Mouse (Mus musculus) midbrain, embryonic 12.5 days (tissue): ENCODE data around the gene Arap1. TPM values are rescaled to one million over a fixed set of nuclear protein-coding genes. Genes with fewer than 3 reads are reported as not detected.
A peak's percentile ranks its signal among the peaks of the same experiment; 100 is the strongest.

Source experiments
- ATAC-seq: fragments of 200-750 bp; cut with Nextera tagmentation; 2 replicates; pipeline ENCODE4 v1.8.0; 2017; ENCODE audit warnings: low read depth, moderate TSS enrichment, moderate library complexity; ENCODE audit not compliant: low FRiP score
- H3K27ac ChIP-seq: fragments of 300-500 bp; sonication (generic); replicated peaks from 2 replicates; pipeline ENCODE4 v1.5.1; 2016; ENCODE audit warnings: mild to moderate bottlenecking
- H3K27me3 ChIP-seq: fragments of 300-500 bp; sonication (generic); 2 replicates; pipeline ENCODE4 v1.6.1; 2016; ENCODE audit warnings: mild to moderate bottlenecking
- H3K36me3 ChIP-seq: fragments of 300-500 bp; sonication (generic); 2 replicates; pipeline ENCODE4 v1.6.1; 2016
- H3K4me1 ChIP-seq: fragments of 300-500 bp; sonication (generic); 2 replicates; pipeline ENCODE4 v1.6.1; 2016
- H3K4me2 ChIP-seq: fragments of 300-500 bp; sonication (generic); replicated peaks from 2 replicates; pipeline ENCODE4 v1.6.1; 2016; ENCODE audit warnings: mild to moderate bottlenecking, moderate library complexity
- H3K4me3 ChIP-seq: fragments of 300-500 bp; sonication (generic); 2 replicates; pipeline ENCODE4 v1.5.1; 2016; ENCODE audit warnings: mild to moderate bottlenecking
- H3K9ac ChIP-seq: fragments of 300-500 bp; sonication (generic); replicated peaks from 2 replicates; pipeline ENCODE4 v1.6.1; 2016; ENCODE audit warnings: mild to moderate bottlenecking, moderate library complexity
- H3K9me3 ChIP-seq: fragments of 300-500 bp; sonication (generic); 2 replicates; pipeline ENCODE4 v1.6.1; 2016; ENCODE audit warnings: mild to moderate bottlenecking
- WGBS: fragments of 180-500 bp; shearing (Covaris S2); methylation state at CpG from one replicate; pipeline ENCODE4 v1.1.7; 2016; 5-methylcytosine and 5-hydroxymethylcytosine counted together
- polyA plus RNA-seq: library from polyadenylated mRNA; unstranded; fragments of >200 nt; fragmentation: Nextera tagmentation; extraction: Ambion mirVana; gene quantifications from 2 replicates; pipeline ENCODE4 v1.2.1, GENCODE M21; 2016

The Arap1 gene
- polyA plus RNA-seq, 1 experiment from 2014 or later: 15.0 TPM

GRCm38 (mm10) chr7:101316591-101317001, 31.3 kb upstream of the Arap1 start:
- Histone ChIP-seq H3K9me3 (no peaks in the 10 kb centered on the region), H3K27me3 (peaks cover 43% of the 10 kb centered on the region), H3K4me2 (no peak overlapping the region), H3K27ac (no peak overlapping the region), H3K9ac (no peak overlapping the region), H3K36me3 (no peaks in the 10 kb centered on the region), H3K4me1 (peaks cover 7% of the 10 kb centered on the region), H3K4me3 (no peak overlapping the region)
- WGBS: 73% methylated on average over 6 of the region's 6 CpGs
- no peak for ATAC-seq

GRCm38 (mm10) chr7:101317014-101317413, 30.9 kb upstream of the Arap1 start, which contains the start of gene Stard10:
TSS of gene Stard10 (plus strand) at chr7:101317086.
- Histone ChIP-seq H3K27me3 (peaks cover 48% of the 10 kb centered on the region), H3K4me3 (no peak within 1 kb of the TSS), H3K4me2 (no peak within 1 kb of the TSS), H3K9me3 (no peaks in the 10 kb centered on the region), H3K4me1 (peaks cover 11% of the 10 kb centered on the region), H3K36me3 (no peaks in the 10 kb centered on the region), H3K9ac (no peak within 1 kb of the TSS), H3K27ac (no peak within 1 kb of the TSS)
- no peak for ATAC-seq
- 77% methylated on average over 3 of the region's 3 CpGs for WGBS

GRCm38 (mm10) chr7:101318848-101319247, 29.0 kb upstream of the Arap1 start:
- WGBS: 67% methylated on average over 4 of the region's 4 CpGs

GRCm38 (mm10) chr7:101319796-101320195, 28.1 kb upstream of the Arap1 start:
- no peak for ATAC-seq
- WGBS: 91% methylated on average over 1 of the region's 1 CpGs
- Histone ChIP-seq H3K4me1 (peaks cover 14% of the 10 kb centered on the region), H3K9me3 (no peaks in the 10 kb centered on the region), H3K36me3 (no peaks in the 10 kb centered on the region), H3K27me3 (peaks cover 70% of the 10 kb centered on the region), H3K4me3 (no peak overlapping the region), H3K9ac (no peak overlapping the region), H3K4me2 (no peak overlapping the region), H3K27ac (no peak overlapping the region)

More at GRCm38 (mm10) chr7:101318848-101319247, 29.0 kb upstream of the Arap1 start:
- H3K4me1 ChIP-seq: peaks cover 14% of the 10 kb centered on the region
- ATAC-seq: no peak
- no peak overlapping the region for H3K4me3 ChIP-seq
- H3K27me3 ChIP-seq: peaks cover 66% of the 10 kb centered on the region
- no peak overlapping the region for H3K9ac ChIP-seq
- H3K36me3 ChIP-seq: no peaks in the 10 kb centered on the region
- H3K4me2 ChIP-seq: no peak overlapping the region
- H3K9me3 ChIP-seq: no peaks in the 10 kb centered on the region
- H3K27ac ChIP-seq: no peak overlapping the region

GRCm38 (mm10) chr7:101320399-101321217, 27.3 kb upstream of the Arap1 start:
- Histone ChIP-seq H3K27ac (no peak overlapping the region), H3K4me2 (peak overlapping the region; percentile 99), H3K27me3 (peaks cover 68% of the 10 kb centered on the region), H3K9ac (peak overlapping the region; percentile 84), H3K4me1 (peaks cover 14% of the 10 kb centered on the region), H3K36me3 (no peaks in the 10 kb centered on the region), H3K9me3 (no peaks in the 10 kb centered on the region), H3K4me3 (peak overlapping the region; percentile 87)
- peak; percentile 64 for ATAC-seq
- WGBS: 6% methylated on average over 27 of the region's 37 CpGs

GRCm38 (mm10) chr7:101321218-101321827, 26.5 kb upstream of the Arap1 start:
- H3K4me3 ChIP-seq: peak overlapping the region; percentile 87
- peak; percentile 74 for ATAC-seq
- peaks cover 14% of the 10 kb centered on the region for H3K4me1 ChIP-seq
- no peaks in the 10 kb centered on the region for H3K9me3 ChIP-seq
- H3K36me3 ChIP-seq: no peaks in the 10 kb centered on the region
- peak overlapping the region; percentile 99 for H3K4me2 ChIP-seq
- peaks cover 68% of the 10 kb centered on the region for H3K27me3 ChIP-seq
- H3K9ac ChIP-seq: peak overlapping the region; percentile 84
- no peak overlapping the region for H3K27ac ChIP-seq
- 2% methylated on average over 29 of the region's 61 CpGs for WGBS

- no peaks in the 10 kb centered on the region for H3K9me3 ChIP-seq
- H3K27me3 ChIP-seq: peaks cover 61% of the 10 kb centered on the region
- no peaks in the 10 kb centered on the region for H3K36me3 ChIP-seq
- no peak overlapping the region for H3K27ac ChIP-seq
- 69% methylated on average over 3 of the region's 4 CpGs for WGBS
- no peak overlapping the region for H3K4me3 ChIP-seq
- H3K4me2 ChIP-seq: no peak overlapping the region
- H3K4me1 ChIP-seq: peaks cover 14% of the 10 kb centered on the region
- no peak for ATAC-seq
- H3K9ac ChIP-seq: no peak overlapping the region
Measured at GRCm38 (mm10) chr7:101323141-101323594, 24.7 kb upstream of the Arap1 start.

GRCm38 (mm10) chr7:101324142-101324962, 23.5 kb upstream of the Arap1 start:
- WGBS: 77% methylated on average over 6 of the region's 6 CpGs
- Histone ChIP-seq H3K4me2 (no peak overlapping the region), H3K27me3 (peaks cover 50% of the 10 kb centered on the region), H3K9me3 (no peaks in the 10 kb centered on the region), H3K9ac (no peak overlapping the region), H3K4me3 (no peak overlapping the region), H3K4me1 (peaks cover 21% of the 10 kb centered on the region), H3K36me3 (no peaks in the 10 kb centered on the region), H3K27ac (no peak overlapping the region)
- no peak for ATAC-seq

- no peak overlapping the region for H3K4me3 ChIP-seq
Measured at GRCm38 (mm10) chr7:101326006-101326405, 21.9 kb upstream of the Arap1 start.

GRCm38 (mm10) chr7:101327263-101327662, 20.6 kb upstream of the Arap1 start:
- Histone ChIP-seq H3K9ac (no peak overlapping the region), H3K9me3 (no peaks in the 10 kb centered on the region), H3K4me1 (peaks cover 14% of the 10 kb centered on the region), H3K4me3 (no peak overlapping the region), H3K27me3 (peaks cover 21% of the 10 kb centered on the region), H3K4me2 (no peak overlapping the region), H3K36me3 (no peaks in the 10 kb centered on the region), H3K27ac (no peak overlapping the region)
- ATAC-seq: no peak
- 58% methylated on average over 5 of the region's 5 CpGs for WGBS

More at GRCm38 (mm10) chr7:101326006-101326405, 21.9 kb upstream of the Arap1 start:
- no peak for ATAC-seq
- H3K27me3 ChIP-seq: peaks cover 34% of the 10 kb centered on the region
- H3K4me2 ChIP-seq: no peak overlapping the region
- H3K27ac ChIP-seq: no peak overlapping the region
- 85% methylated on average over 5 of the region's 5 CpGs for WGBS
- H3K4me1 ChIP-seq: peaks cover 24% of the 10 kb centered on the region
- no peaks in the 10 kb centered on the region for H3K36me3 ChIP-seq
- no peaks in the 10 kb centered on the region for H3K9me3 ChIP-seq
- H3K9ac ChIP-seq: no peak overlapping the region

GRCm38 (mm10) chr7:101327786-101328185, 20.1 kb upstream of the Arap1 start:
- 88% methylated on average over 2 of the region's 2 CpGs for WGBS

More at GRCm38 (mm10) chr7:101327786-101328185, 20.1 kb upstream of the Arap1 start:
- Histone ChIP-seq H3K27ac (no peak overlapping the region), H3K27me3 (peaks cover 16% of the 10 kb centered on the region), H3K9me3 (no peaks in the 10 kb centered on the region), H3K4me1 (peaks cover 13% of the 10 kb centered on the region), H3K9ac (no peak overlapping the region), H3K36me3 (no peaks in the 10 kb centered on the region), H3K4me2 (no peak overlapping the region), H3K4me3 (no peak overlapping the region)
- ATAC-seq: no peak
